Mouse (Mus musculus) liver, embryonic 15.5 days (tissue): ENCODE measurements around the gene Wnk2. TPM values are rescaled to one million over a fixed set of nuclear protein-coding genes. Genes with fewer than 3 reads are reported as not detected.

ENCODE experiments used
- ATAC-seq: fragments of 200-750 bp; cut with Nextera tagmentation; 2 replicates; pipeline ENCODE4 v1.8.0; 2017; ENCODE audit warnings: moderate number of reproducible peaks, mild to moderate bottlenecking, moderate library complexity; ENCODE audit not compliant: insufficient read depth
- H3K27ac ChIP-seq: fragments of 300-500 bp; sonication (generic); replicated peaks from 2 replicates; pipeline ENCODE4 v1.5.1; 2015; ENCODE audit warnings: mild to moderate bottlenecking, inconsistent platforms
- H3K27me3 ChIP-seq: fragments of 300-500 bp; sonication (generic); 2 replicates; pipeline ENCODE4 v1.6.1; 2015; ENCODE audit warnings: mild to moderate bottlenecking, inconsistent platforms
- H3K36me3 ChIP-seq: fragments of 300-500 bp; sonication (generic); replicated peaks from 2 replicates; pipeline ENCODE4 v1.6.1; 2015; ENCODE audit warnings: moderate library complexity, mild to moderate bottlenecking, inconsistent platforms
- H3K4me1 ChIP-seq: fragments of 300-500 bp; sonication (generic); replicated peaks from 2 replicates; pipeline ENCODE4 v1.6.1; 2015; ENCODE audit warnings: inconsistent platforms
- H3K4me2 ChIP-seq: fragments of 300-500 bp; sonication (generic); 2 replicates; pipeline ENCODE4 v1.6.1; 2015; ENCODE audit warnings: moderate library complexity, mild to moderate bottlenecking, inconsistent platforms
- H3K4me3 ChIP-seq: fragments of 300-500 bp; sonication (generic); replicated peaks from 2 replicates; pipeline ENCODE4 v1.5.1; 2015; ENCODE audit warnings: mild to moderate bottlenecking, inconsistent platforms
- H3K9ac ChIP-seq: fragments of 300-500 bp; sonication (generic); 2 replicates; pipeline ENCODE4 v1.6.1; 2015; ENCODE audit warnings: moderate library complexity, mild to moderate bottlenecking, inconsistent platforms
- H3K9me3 ChIP-seq: fragments of 300-500 bp; sonication (generic); replicated peaks from 2 replicates; pipeline ENCODE4 v1.6.1; 2016; ENCODE audit warnings: inconsistent platforms
- WGBS: fragments of 180-500 bp; shearing (Covaris S2); methylation state at CpG from one replicate; pipeline ENCODE4 v1.1.7; 2015; ENCODE audit warnings: mixed read lengths; ENCODE audit not compliant: insufficient replicate concordance; 5-methylcytosine and 5-hydroxymethylcytosine counted together
- polyA plus RNA-seq: library from polyadenylated mRNA; unstranded; fragments of >200 nt; fragmentation: Nextera tagmentation; extraction: Ambion mirVana; gene quantifications from 2 replicates; pipeline ENCODE4 v1.2.1, GENCODE M21; 2015

Gene Wnk2
- polyA plus RNA-seq, 1 experiment from 2014 or later: 0.10 TPM

GRCm38 (mm10) chr13:49114116-49114515 is 33.7 kb downstream of the Wnk2 start:
- no peaks in the 10 kb centered on the region for H3K36me3 ChIP-seq
- H3K4me2 ChIP-seq: no peak overlapping the region
- 37% methylated on average over 4 of the region's 4 CpGs for WGBS
- no peaks in the 10 kb centered on the region for H3K4me1 ChIP-seq
- no peaks in the 10 kb centered on the region for H3K9me3 ChIP-seq
- no peak overlapping the region for H3K27ac ChIP-seq
- H3K9ac ChIP-seq: no peak overlapping the region
- no peak overlapping the region for H3K4me3 ChIP-seq
- no peak for ATAC-seq
- H3K27me3 ChIP-seq: no peaks in the 10 kb centered on the region

- no peak for ATAC-seq
- WGBS: 60% methylated on average over 4 of the region's 4 CpGs
- H3K27ac ChIP-seq: no peak overlapping the region
Observed at GRCm38 (mm10) chr13:49113345-49113744, 34.5 kb downstream of the Wnk2 start.

GRCm38 (mm10) chr13:49112652-49113051 is 35.2 kb downstream of the Wnk2 start:
- ATAC-seq: no peak
- Histone ChIP-seq H3K4me3 (no peak overlapping the region), H3K4me2 (no peak overlapping the region), H3K27ac (no peak overlapping the region), H3K4me1 (no peaks in the 10 kb centered on the region), H3K9ac (no peak overlapping the region), H3K36me3 (no peaks in the 10 kb centered on the region), H3K9me3 (no peaks in the 10 kb centered on the region), H3K27me3 (no peaks in the 10 kb centered on the region)
- WGBS: 52% methylated on average over 8 of the region's 8 CpGs

More at GRCm38 (mm10) chr13:49113345-49113744, 34.5 kb downstream of the Wnk2 start:
- Histone ChIP-seq H3K9ac (no peak overlapping the region), H3K27me3 (no peaks in the 10 kb centered on the region), H3K4me1 (no peaks in the 10 kb centered on the region), H3K4me2 (no peak overlapping the region), H3K9me3 (no peaks in the 10 kb centered on the region), H3K36me3 (no peaks in the 10 kb centered on the region), H3K4me3 (no peak overlapping the region)

- Histone ChIP-seq H3K9me3 (no peaks in the 10 kb centered on the region), H3K4me1 (no peaks in the 10 kb centered on the region), H3K4me3 (no peak overlapping the region), H3K27me3 (no peaks in the 10 kb centered on the region), H3K36me3 (no peaks in the 10 kb centered on the region), H3K9ac (no peak overlapping the region), H3K4me2 (no peak overlapping the region), H3K27ac (no peak overlapping the region)
- no peak for ATAC-seq
- 40% methylated on average over 3 of the region's 3 CpGs for WGBS
Observed at GRCm38 (mm10) chr13:49109665-49110064, 38.1 kb downstream of the Wnk2 start.

- Histone ChIP-seq H3K4me1 (no peaks in the 10 kb centered on the region), H3K27me3 (no peaks in the 10 kb centered on the region), H3K27ac (no peak overlapping the region), H3K9ac (no peak overlapping the region), H3K9me3 (no peaks in the 10 kb centered on the region), H3K36me3 (no peaks in the 10 kb centered on the region), H3K4me3 (no peak overlapping the region), H3K4me2 (no peak overlapping the region)
- 34% methylated on average over 8 of the region's 8 CpGs for WGBS
- no peak for ATAC-seq
Observed at GRCm38 (mm10) chr13:49108119-49108846, 39.5 kb downstream of the Wnk2 start.

- H3K4me3 ChIP-seq: no peak overlapping the region
- H3K4me2 ChIP-seq: no peak overlapping the region
- 50% methylated on average over 1 of the region's 1 CpGs for WGBS
- H3K27me3 ChIP-seq: no peaks in the 10 kb centered on the region
- H3K27ac ChIP-seq: no peak overlapping the region
- H3K36me3 ChIP-seq: no peaks in the 10 kb centered on the region
- H3K9ac ChIP-seq: no peak overlapping the region
- H3K4me1 ChIP-seq: no peaks in the 10 kb centered on the region
- ATAC-seq: no peak
- no peaks in the 10 kb centered on the region for H3K9me3 ChIP-seq
Observed at GRCm38 (mm10) chr13:49103913-49104312, 43.9 kb downstream of the Wnk2 start.

- Histone ChIP-seq H3K4me2 (no peak overlapping the region), H3K9ac (no peak overlapping the region), H3K36me3 (no peaks in the 10 kb centered on the region), H3K27me3 (no peaks in the 10 kb centered on the region), H3K27ac (no peak overlapping the region), H3K4me3 (no peak overlapping the region), H3K9me3 (no peaks in the 10 kb centered on the region), H3K4me1 (no peaks in the 10 kb centered on the region)
- WGBS: 58% methylated on average over 7 of the region's 7 CpGs
- no peak for ATAC-seq
Observed at GRCm38 (mm10) chr13:49103235-49103634, 44.6 kb downstream of the Wnk2 start.

GRCm38 (mm10) chr13:49100417-49100816 is 47.4 kb downstream of the Wnk2 start:
- no peak overlapping the region for H3K27ac ChIP-seq
- WGBS: 26% methylated on average over 1 of the region's 1 CpGs
- H3K4me1 ChIP-seq: no peaks in the 10 kb centered on the region
- no peak overlapping the region for H3K4me2 ChIP-seq
- H3K9me3 ChIP-seq: no peaks in the 10 kb centered on the region
- H3K27me3 ChIP-seq: no peaks in the 10 kb centered on the region
- H3K36me3 ChIP-seq: no peaks in the 10 kb centered on the region
- ATAC-seq: no peak
- H3K4me3 ChIP-seq: no peak overlapping the region
- H3K9ac ChIP-seq: no peak overlapping the region

- no peak for ATAC-seq
- no peak overlapping the region for H3K9ac ChIP-seq
- H3K36me3 ChIP-seq: no peaks in the 10 kb centered on the region
- 55% methylated on average over 4 of the region's 4 CpGs for WGBS
- H3K27ac ChIP-seq: no peak overlapping the region
- H3K27me3 ChIP-seq: no peaks in the 10 kb centered on the region
- H3K4me1 ChIP-seq: no peaks in the 10 kb centered on the region
- no peak overlapping the region for H3K4me3 ChIP-seq
- H3K4me2 ChIP-seq: no peak overlapping the region
- H3K9me3 ChIP-seq: no peaks in the 10 kb centered on the region
Observed at GRCm38 (mm10) chr13:49096826-49097225, 51.0 kb downstream of the Wnk2 start.

- H3K36me3 ChIP-seq: no peaks in the 10 kb centered on the region
- H3K27me3 ChIP-seq: no peaks in the 10 kb centered on the region
- WGBS: 58% methylated on average over 6 of the region's 6 CpGs
- no peak for ATAC-seq
- no peak overlapping the region for H3K27ac ChIP-seq
- H3K4me3 ChIP-seq: no peak overlapping the region
- no peak overlapping the region for H3K9ac ChIP-seq
- no peak overlapping the region for H3K4me2 ChIP-seq
- H3K4me1 ChIP-seq: no peaks in the 10 kb centered on the region
- H3K9me3 ChIP-seq: no peaks in the 10 kb centered on the region
Observed at GRCm38 (mm10) chr13:49094667-49095066, 53.1 kb downstream of the Wnk2 start.

- no peak for ATAC-seq
- H3K36me3 ChIP-seq: no peaks in the 10 kb centered on the region
- no peak overlapping the region for H3K4me2 ChIP-seq
- H3K27me3 ChIP-seq: no peaks in the 10 kb centered on the region
- WGBS: 54% methylated on average over 9 of the region's 9 CpGs
- H3K4me1 ChIP-seq: no peaks in the 10 kb centered on the region
- H3K27ac ChIP-seq: no peak overlapping the region
- H3K9ac ChIP-seq: no peak overlapping the region
- H3K4me3 ChIP-seq: no peak overlapping the region
- H3K9me3 ChIP-seq: no peaks in the 10 kb centered on the region
Observed at GRCm38 (mm10) chr13:49093471-49093891, 54.3 kb downstream of the Wnk2 start.

- no peak for ATAC-seq
- Histone ChIP-seq H3K9ac (no peak overlapping the region), H3K4me1 (no peaks in the 10 kb centered on the region), H3K36me3 (no peaks in the 10 kb centered on the region), H3K27ac (no peak overlapping the region), H3K9me3 (no peaks in the 10 kb centered on the region), H3K4me3 (no peak overlapping the region), H3K4me2 (no peak overlapping the region), H3K27me3 (no peaks in the 10 kb centered on the region)
- WGBS: 61% methylated on average over 9 of the region's 9 CpGs
Observed at GRCm38 (mm10) chr13:49092596-49092995, 55.2 kb downstream of the Wnk2 start.
